ENCODE assay signal across 8 mouse cellular contexts in genomic region chr5:147752914-147753341, GRCm38 (mm10). TPM values are rescaled to one million over a fixed set of nuclear protein-coding genes. Genes with fewer than 3 reads are reported as not detected.
DNase-seq lines count a peak whose midpoint lies in the region; ATAC-seq and TF ChIP-seq lines count a peak whose summit lies in the region.

No protein-coding gene starts in this region.

- no peaks in the 10 kb centered on the region for H3K36me3 ChIP-seq in forebrain, embryonic 15.5 days
- H3K36me3 ChIP-seq in stomach, embryonic 15.5 days: no peaks in the 10 kb centered on the region

- WGBS in forebrain, embryonic 15.5 days: 3% methylated on average over 25 of the region's 25 CpGs
- 4% methylated on average over 25 of the region's 25 CpGs for WGBS in lung, adult 2 months
- WGBS in stomach, embryonic 15.5 days: 3% methylated on average over 25 of the region's 25 CpGs

- no peak overlapping the region for H3K27ac ChIP-seq in forebrain, embryonic 15.5 days (replicated peaks)
- no peak overlapping the region; the same call in 1 of the 2 replicates for H3K27ac ChIP-seq in stomach, embryonic 15.5 days

- no peak overlapping the region for H3K9ac ChIP-seq in forebrain, embryonic 15.5 days (replicated peaks)
- no peak overlapping the region for H3K9ac ChIP-seq in stomach, embryonic 15.5 days

- no peak for ATAC-seq in forebrain, embryonic 15.5 days (replicated peaks)
- peak; percentile 44; the same call in 1 of the 2 replicates for ATAC-seq in stomach, embryonic 15.5 days (ENCODE audit: insufficient read depth, low FRiP score, low read depth)
- no peak for ATAC-seq in granulocyte monocyte progenitor cell, adult 5-6 weeks (replicated peaks; ENCODE audit: poor library complexity, severe bottlenecking)

- H3K4me3 ChIP-seq in forebrain, embryonic 15.5 days: no peak overlapping the region
- H3K4me3 ChIP-seq in lung, adult 2 months (replicated peaks; ENCODE audit: extremely low read depth, low read depth, low read length): no peak overlapping the region
- peak overlapping the region; percentile 24 for H3K4me3 ChIP-seq in stomach, embryonic 15.5 days (replicated peaks)

- H3K4me1 ChIP-seq in forebrain, embryonic 15.5 days: peaks cover 13% of the 10 kb centered on the region
- H3K4me1 ChIP-seq in lung, adult 2 months (ENCODE audit: control insufficient read depth, insufficient read depth, low read length): peaks cover 3% of the 10 kb centered on the region; the same call in 1 of the 2 replicates
- peaks cover 20% of the 10 kb centered on the region for H3K4me1 ChIP-seq in stomach, embryonic 15.5 days

- peak; percentile 46 for DNase-seq in adrenal gland, adult 8-10 months
- peak; percentile 74 for DNase-seq in kidney, adult 11 months
- peak; percentile 23 for DNase-seq in lung, adult 2 months
- DNase-seq in spleen, postnatal 4 days (ENCODE audit: low spot score in 2 of 2): no peak
- DNase-seq in ovary, postnatal 14 days (ENCODE audit: low spot score): no peak

- peaks cover 38% of the 10 kb centered on the region for H3K27me3 ChIP-seq in forebrain, embryonic 15.5 days
- H3K27me3 ChIP-seq in stomach, embryonic 15.5 days (replicated peaks): peaks cover 13% of the 10 kb centered on the region; the same call in 1 of the 2 replicates

- no peak for TF ChIP-seq CTCF in lung, adult 2 months (IDR thresholded peaks at IDR 0.05; ENCODE audit: insufficient read depth, low read length)

- no peak for TF ChIP-seq POLR2A in lung, adult 2 months (IDR thresholded peaks at IDR 0.05; ENCODE audit: borderline replicate concordance, extremely low read depth, low read depth, low read length)

- H3K9me3 ChIP-seq in forebrain, embryonic 15.5 days: no peaks in the 10 kb centered on the region
- no peaks in the 10 kb centered on the region for H3K9me3 ChIP-seq in stomach, embryonic 15.5 days

- 0 out of 2 replicates have a peak overlapping the region, but pooled peaks have one; percentile 5 for H3K4me2 ChIP-seq in forebrain, embryonic 15.5 days (replicated peaks)
- H3K4me2 ChIP-seq in stomach, embryonic 15.5 days: peak overlapping the region; percentile 51

RNA-seq across cellular contexts. Expression of gene Flt1, which starts 27.1 kb away (rescaled TPM):
- total RNA-seq in adrenal gland, adult 8-10 months (2022): 10 to 100 TPM; 53.9 to 96.3 (median 78.7) TPM
- 10.7 and 11.5 TPM in 2 replicates for polyA plus RNA-seq in forebrain, embryonic 15.5 days (2015; fragmentation: Nextera tagmentation; extraction: Ambion mirVana)
- 32.5 and 33.3 TPM in 2 replicates for polyA plus RNA-seq in lung, adult 2 months (2012; rRNA removed)
- polyA plus RNA-seq in stomach, embryonic 15.5 days (2015; fragmentation: Nextera tagmentation; extraction: Ambion mirVana): 13.6 and 14.0 TPM in 2 replicates
- total RNA-seq in granulocyte monocyte progenitor cell, adult 5-6 weeks (2014; fragmentation: Nextera tagmentation): 0.75 and 3.4 TPM in 2 replicates
- total RNA-seq in granulocyte monocyte progenitor cell, adult 5-6 weeks (2017): 3.7 TPM in 2 replicates

Comparison
In these comparisons a context has a peak if more than half of its experiments do, and no peak if none do; other contexts are left out.
1. DNase-seq: peak in adrenal gland, adult 8-10 months (single experiment), kidney, adult 11 months (single experiment) and lung, adult 2 months (single experiment); none in spleen, postnatal 4 days (0 of 2) and ovary, postnatal 14 days (single experiment).